Mouse (Mus musculus) hindbrain, embryonic 13.5 days (tissue): ENCODE measurements at regions not wholly inside any gene's neighbourhood (a gene's known extent, or its start where the extent isn't known, plus 50 kb on each side); places are given as distances from the start of the nearest gene placed in this dataset.
"Not testable (repeated sequence)": the region's sequence is repeated elsewhere in the genome, so short reads cannot be mapped to it uniquely, and the experiment has no call there.

Experiments
- ATAC-seq: fragments of 200-750 bp; cut with Nextera tagmentation; 2 replicates; pipeline ENCODE4 v1.8.0; 2017; ENCODE audit warnings: moderate TSS enrichment; ENCODE audit not compliant: low FRiP score
- H3K27ac ChIP-seq: fragments of 300-500 bp; sonication (generic); 2 replicates; pipeline ENCODE4 v1.5.1; 2015; ENCODE audit warnings: inconsistent platforms, mild to moderate bottlenecking, moderate library complexity
- H3K27me3 ChIP-seq: fragments of 300-500 bp; sonication (generic); 2 replicates; pipeline ENCODE4 v1.6.1; 2015; ENCODE audit warnings: mild to moderate bottlenecking, inconsistent platforms
- H3K36me3 ChIP-seq: fragments of 300-500 bp; sonication (generic); 2 replicates; pipeline ENCODE4 v1.6.1; 2015; ENCODE audit warnings: mild to moderate bottlenecking, inconsistent platforms
- H3K4me1 ChIP-seq: fragments of 300-500 bp; sonication (generic); replicated peaks from 2 replicates; pipeline ENCODE4 v1.6.1; 2015; ENCODE audit warnings: inconsistent platforms
- H3K4me2 ChIP-seq: fragments of 300-500 bp; sonication (generic); 2 replicates; pipeline ENCODE4 v1.6.1; 2015; ENCODE audit warnings: inconsistent platforms, mild to moderate bottlenecking, moderate library complexity
- H3K4me3 ChIP-seq: fragments of 300-500 bp; sonication (generic); 2 replicates; pipeline ENCODE4 v1.5.1; 2015; ENCODE audit warnings: mild to moderate bottlenecking, inconsistent platforms
- H3K9ac ChIP-seq: fragments of 300-500 bp; sonication (generic); 2 replicates; pipeline ENCODE4 v1.6.1; 2015; ENCODE audit warnings: mild to moderate bottlenecking, inconsistent platforms
- H3K9me3 ChIP-seq: fragments of 300-500 bp; sonication (generic); 2 replicates; pipeline ENCODE4 v1.6.1; 2016; ENCODE audit warnings: inconsistent platforms
- WGBS: fragments of 180-500 bp; shearing (Covaris S2); methylation state at CpG from one replicate; pipeline ENCODE4 v1.1.7; 2015; 5-methylcytosine and 5-hydroxymethylcytosine counted together

DNA sequence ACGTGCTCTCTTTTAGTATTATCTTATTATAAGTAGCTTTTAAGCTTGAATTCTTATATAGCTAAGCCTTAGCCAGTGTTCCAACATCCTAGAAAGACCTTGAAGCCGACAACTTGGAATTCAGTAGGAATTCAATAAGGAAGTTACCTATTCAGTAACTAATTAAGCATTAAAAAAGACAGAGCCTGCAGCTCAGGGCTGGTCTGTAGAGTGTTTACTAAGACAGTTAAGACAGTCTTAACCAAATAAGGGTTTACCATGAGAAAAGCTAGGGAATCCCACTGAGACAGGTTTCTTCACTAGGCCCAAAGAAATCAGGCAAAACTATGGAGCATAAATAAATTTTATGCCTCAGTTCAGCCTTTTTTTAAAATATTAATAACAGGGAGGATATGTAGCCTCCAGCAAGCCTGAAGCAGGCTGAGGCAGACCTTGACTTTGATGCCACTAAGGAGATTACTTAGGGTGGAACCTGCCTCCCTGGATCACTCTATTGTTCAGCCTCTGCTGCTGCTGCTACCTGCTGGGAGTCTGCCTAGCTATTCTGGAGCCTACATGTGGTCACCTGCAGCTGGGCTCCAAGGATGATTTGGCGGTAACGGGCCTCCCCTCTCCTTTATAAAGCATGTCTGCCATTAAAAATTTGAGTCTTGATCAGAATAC lies 186.5 kb upstream of the Phyhipl start:
- Histone ChIP-seq H3K4me3 (no peak overlapping the region), H3K9ac (no peak overlapping the region), H3K27me3 (no peaks in the 10 kb centered on the region), H3K4me1 (no peaks in the 10 kb centered on the region), H3K27ac (no peak overlapping the region), H3K4me2 (no peak overlapping the region), H3K36me3 (no peaks in the 10 kb centered on the region), H3K9me3 (peaks cover 14% of the 10 kb centered on the region)
- WGBS: 90% methylated on average over 4 of the region's 4 CpGs
- no peak for ATAC-seq

DNA sequence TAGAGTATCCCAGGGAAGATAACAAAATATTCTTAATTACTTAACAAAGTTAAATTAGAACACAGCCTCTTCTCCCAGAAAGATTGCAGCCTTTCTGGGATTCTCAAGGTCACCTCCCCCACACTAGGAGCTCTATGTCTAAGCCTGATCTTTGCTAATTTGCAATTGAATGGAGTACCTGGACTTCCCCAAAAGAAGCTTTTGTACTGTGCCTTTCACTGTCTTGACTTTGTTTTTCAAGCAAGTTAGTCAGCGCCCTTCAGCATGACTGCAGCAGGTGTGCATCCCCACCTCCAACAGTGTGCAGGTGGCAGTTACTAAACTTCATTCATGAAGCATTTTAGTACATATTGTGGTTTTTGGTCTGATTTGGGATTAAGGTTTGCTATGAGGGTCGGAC lies 185.4 kb upstream of the Phyhipl start:
- WGBS: 91% methylated on average over 2 of the region's 2 CpGs

DNA sequence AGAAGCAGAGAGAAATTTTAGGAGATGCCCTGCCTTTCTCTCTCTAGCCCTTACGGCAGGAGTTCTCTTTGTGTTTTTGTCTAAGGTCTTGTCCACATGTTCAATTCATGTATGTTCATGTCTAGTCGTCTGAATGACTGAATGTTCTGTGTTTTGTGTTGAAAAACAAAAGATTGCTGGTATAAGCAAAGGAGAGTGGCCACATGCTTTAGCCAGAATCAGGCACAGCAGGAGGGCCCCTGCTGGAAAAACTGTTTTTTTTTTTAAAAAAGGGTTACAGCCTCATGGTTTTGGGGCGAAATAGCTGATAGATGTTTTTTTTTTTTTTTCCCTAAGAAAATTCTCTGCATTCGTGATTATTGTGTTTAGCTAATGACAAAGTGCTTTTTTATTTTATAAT lies 182.4 kb upstream of the Phyhipl start:
- H3K4me3 ChIP-seq: no peak overlapping the region
- peaks cover 22% of the 10 kb centered on the region for H3K9me3 ChIP-seq
- no peak for ATAC-seq
- no peak overlapping the region for H3K27ac ChIP-seq
- H3K4me1 ChIP-seq: no peaks in the 10 kb centered on the region
- H3K36me3 ChIP-seq: no peaks in the 10 kb centered on the region
- no peak overlapping the region for H3K9ac ChIP-seq
- H3K4me2 ChIP-seq: no peak overlapping the region
- no peaks in the 10 kb centered on the region for H3K27me3 ChIP-seq
- WGBS: 81% methylated on average over 4 of the region's 4 CpGs

More for the DNA sequence above, 185.4 kb upstream of the Phyhipl start:
- H3K4me2 ChIP-seq, H3K27ac ChIP-seq, H3K4me3 ChIP-seq, ATAC-seq, H3K36me3 ChIP-seq, H3K27me3 ChIP-seq, H3K9ac ChIP-seq, H3K4me1 ChIP-seq: not testable (repeated sequence)
- H3K9me3 ChIP-seq: peaks cover 19% of the 10 kb centered on the region

DNA sequence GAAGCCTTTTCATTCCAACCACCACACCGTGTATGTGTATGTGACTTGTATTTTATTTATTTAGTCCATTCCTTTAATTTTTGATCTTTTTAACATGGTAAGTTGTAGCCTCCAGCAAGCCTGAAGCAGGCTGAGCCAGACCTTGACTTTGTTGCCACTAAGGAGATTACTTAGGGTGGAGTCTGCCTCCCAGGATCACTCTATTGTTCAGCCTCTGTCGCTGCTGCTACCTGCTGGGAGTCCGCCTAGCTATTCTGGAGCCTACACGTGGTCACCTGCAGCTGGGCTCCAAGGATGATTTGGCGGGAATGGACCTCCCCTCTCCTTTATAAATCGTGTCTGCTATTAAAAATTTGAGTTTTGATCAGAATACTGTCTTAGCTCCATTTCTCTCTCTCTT lies 181.6 kb upstream of the Phyhipl start:
- H3K4me1 ChIP-seq: 0 out of 2 replicates have a peak, but pooled peaks cover 2% of the 10 kb centered on the region
- H3K4me2 ChIP-seq: no peak overlapping the region
- WGBS: 86% methylated on average over 6 of the region's 6 CpGs
- no peaks in the 10 kb centered on the region for H3K36me3 ChIP-seq
- H3K27me3 ChIP-seq: no peaks in the 10 kb centered on the region
- H3K9ac ChIP-seq: no peak overlapping the region
- no peak overlapping the region for H3K4me3 ChIP-seq
- no peak overlapping the region for H3K27ac ChIP-seq
- ATAC-seq: no peak
- H3K9me3 ChIP-seq: peaks cover 22% of the 10 kb centered on the region

DNA sequence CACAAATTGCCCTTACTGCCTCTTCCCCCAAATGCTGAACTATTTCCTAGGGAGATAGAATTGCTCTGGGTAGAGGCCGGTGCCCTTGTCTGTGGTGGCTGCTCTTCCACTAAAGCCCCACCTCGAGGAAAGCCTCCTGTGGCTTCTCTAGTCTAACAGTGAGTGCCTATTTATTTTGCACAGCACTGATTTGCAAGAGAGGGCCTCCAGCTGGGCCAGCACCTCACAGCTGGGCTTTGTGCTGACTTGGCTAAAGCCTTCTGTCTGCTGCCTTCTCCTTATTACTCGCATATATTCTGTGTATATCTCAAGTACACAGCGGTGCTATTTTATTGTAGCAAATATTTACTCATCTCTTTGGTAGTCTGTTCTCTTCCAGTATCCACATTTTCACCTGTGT lies 176.9 kb upstream of the Phyhipl start:
- Histone ChIP-seq H3K27me3 (no peaks in the 10 kb centered on the region), H3K9ac (no peak overlapping the region), H3K4me2 (no peak overlapping the region), H3K27ac (no peak overlapping the region), H3K9me3 (peaks cover 12% of the 10 kb centered on the region), H3K36me3 (no peaks in the 10 kb centered on the region), H3K4me3 (no peak overlapping the region), H3K4me1 (peaks cover 8% of the 10 kb centered on the region)
- WGBS: 40% methylated on average over 4 of the region's 4 CpGs
- no peak for ATAC-seq

DNA sequence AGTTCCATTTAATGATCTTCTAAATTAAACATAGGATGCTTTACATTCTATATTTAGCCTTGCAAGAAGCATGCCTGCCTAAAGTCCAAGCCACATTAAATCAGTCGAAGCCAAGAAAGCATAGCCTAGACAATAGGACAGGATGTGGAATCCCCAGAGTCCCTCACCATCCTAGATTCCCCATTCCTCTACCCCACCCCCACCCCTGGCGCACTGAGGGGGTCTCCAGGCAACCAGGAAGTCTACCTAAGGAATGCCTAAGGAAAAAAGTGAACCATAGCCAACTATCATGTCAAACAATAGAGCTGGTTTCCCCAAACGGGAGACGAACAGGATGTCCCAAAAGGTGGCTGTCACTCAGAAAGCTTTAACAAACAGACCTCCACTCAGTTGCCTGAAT lies 172.5 kb upstream of the Phyhipl start:
- H3K4me2 ChIP-seq: no peak overlapping the region
- WGBS: 6% methylated on average over 4 of the region's 4 CpGs
- H3K9me3 ChIP-seq: no peaks in the 10 kb centered on the region
- H3K4me1 ChIP-seq: peaks cover 14% of the 10 kb centered on the region
- H3K27ac ChIP-seq: no peak overlapping the region
- H3K27me3 ChIP-seq: no peaks in the 10 kb centered on the region
- ATAC-seq: peak; percentile 76; the same call in 1 of the 2 replicates
- no peak overlapping the region for H3K4me3 ChIP-seq
- H3K9ac ChIP-seq: no peak overlapping the region
- H3K36me3 ChIP-seq: no peaks in the 10 kb centered on the region

DNA sequence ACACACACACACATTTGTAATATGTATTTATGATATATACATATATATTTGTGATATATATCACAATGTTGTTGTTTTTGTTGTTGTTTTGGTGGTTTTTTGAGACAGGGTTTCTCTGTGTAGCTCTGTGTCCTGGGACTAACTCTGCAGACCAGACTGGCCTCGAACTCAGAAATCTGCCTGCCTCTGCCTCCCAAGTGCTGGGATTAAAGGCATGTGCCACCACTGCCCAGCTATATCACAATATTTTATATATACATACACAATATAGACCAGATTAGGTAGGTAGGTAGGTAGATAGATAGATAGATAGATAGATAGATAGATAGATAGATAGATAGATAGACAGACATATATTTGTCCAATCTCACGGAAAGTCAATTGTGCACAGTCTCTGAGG lies 171.8 kb upstream of the Phyhipl start:
- not testable (repeated sequence) for H3K9me3 ChIP-seq, H3K36me3 ChIP-seq, ATAC-seq, H3K27ac ChIP-seq, H3K27me3 ChIP-seq, H3K4me2 ChIP-seq, H3K9ac ChIP-seq, H3K4me3 ChIP-seq
- H3K4me1 ChIP-seq: peaks cover 13% of the 10 kb centered on the region
- 92% methylated on average over 2 of the region's 2 CpGs for WGBS

DNA sequence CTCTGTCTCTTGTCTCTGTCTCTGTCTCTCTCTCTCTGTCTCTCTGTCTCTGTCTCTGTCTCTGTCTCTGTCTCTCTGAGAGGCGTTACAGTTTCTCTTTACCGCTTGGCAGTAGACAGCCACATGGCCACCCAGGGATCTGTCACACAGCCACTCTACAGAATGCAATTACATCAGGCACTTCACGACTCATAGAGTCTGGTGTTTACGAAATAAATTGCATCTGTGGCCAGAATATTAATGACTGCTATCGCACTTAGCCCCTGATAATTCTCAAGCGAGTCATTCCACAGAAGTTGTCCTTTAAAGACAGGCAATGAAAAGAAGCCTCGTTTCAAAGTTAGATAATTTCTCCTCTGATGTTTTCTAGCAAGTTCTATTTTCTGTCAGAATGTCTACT lies 170.9 kb upstream of the Phyhipl start:
- H3K9ac ChIP-seq: no peak overlapping the region
- no peaks in the 10 kb centered on the region for H3K36me3 ChIP-seq
- no peaks in the 10 kb centered on the region for H3K27me3 ChIP-seq
- H3K27ac ChIP-seq: no peak overlapping the region
- WGBS: 48% methylated on average over 7 of the region's 7 CpGs
- no peaks in the 10 kb centered on the region for H3K9me3 ChIP-seq
- H3K4me2 ChIP-seq: no peak overlapping the region
- peak; percentile 71; the same call in 1 of the 2 replicates for ATAC-seq
- no peak overlapping the region for H3K4me3 ChIP-seq
- H3K4me1 ChIP-seq: peaks cover 11% of the 10 kb centered on the region

DNA sequence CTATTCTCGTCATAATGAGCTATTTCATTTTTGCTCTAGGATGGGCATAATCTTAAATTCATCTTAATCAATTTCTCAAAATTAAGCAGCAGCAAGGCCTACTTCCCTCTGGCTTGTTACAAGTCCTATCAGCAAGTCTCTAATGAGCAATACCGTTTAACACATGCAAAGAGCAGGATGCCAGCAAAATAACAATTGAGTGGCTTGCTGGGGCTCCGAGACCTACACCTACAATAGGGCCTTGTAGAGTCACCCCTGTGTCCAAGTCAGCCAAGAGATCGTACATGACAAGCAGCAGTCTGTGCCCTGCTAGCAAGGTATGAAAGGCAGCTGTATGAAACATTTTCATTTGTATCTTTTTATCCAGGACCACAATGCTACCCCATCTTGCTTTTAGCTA lies 169.7 kb upstream of the Phyhipl start:
- H3K4me3 ChIP-seq: no peak overlapping the region
- H3K27ac ChIP-seq: no peak overlapping the region
- no peaks in the 10 kb centered on the region for H3K27me3 ChIP-seq
- 64% methylated on average over 4 of the region's 4 CpGs for WGBS
- H3K4me2 ChIP-seq: no peak overlapping the region
- no peaks in the 10 kb centered on the region for H3K9me3 ChIP-seq
- peaks cover 11% of the 10 kb centered on the region for H3K4me1 ChIP-seq
- no peaks in the 10 kb centered on the region for H3K36me3 ChIP-seq
- no peak for ATAC-seq
- H3K9ac ChIP-seq: no peak overlapping the region

DNA sequence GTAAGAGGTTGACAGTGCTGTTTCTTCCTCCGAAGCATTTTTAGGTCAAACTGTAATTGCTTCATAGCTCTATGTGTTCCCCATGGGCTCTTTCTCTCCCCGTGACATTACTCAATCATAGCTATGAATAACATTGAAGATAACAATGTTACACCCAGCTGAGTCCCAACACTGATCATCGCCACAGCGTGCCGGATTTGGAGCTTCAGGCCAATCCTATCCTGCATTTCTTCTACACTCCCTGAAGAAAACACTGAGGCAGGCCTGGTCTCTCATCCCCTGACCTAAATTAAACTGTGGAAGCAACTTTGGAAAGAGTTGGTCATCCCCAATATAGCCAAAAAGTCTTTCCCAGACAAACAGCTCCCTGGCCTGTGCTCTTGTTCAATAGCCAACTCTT lies 168.7 kb upstream of the Phyhipl start:
- Histone ChIP-seq H3K4me1 (peaks cover 11% of the 10 kb centered on the region), H3K4me3 (no peak overlapping the region), H3K9ac (no peak overlapping the region), H3K36me3 (no peaks in the 10 kb centered on the region), H3K27ac (no peak overlapping the region), H3K4me2 (no peak overlapping the region), H3K27me3 (no peaks in the 10 kb centered on the region), H3K9me3 (no peaks in the 10 kb centered on the region)
- ATAC-seq: no peak
- 70% methylated on average over 5 of the region's 5 CpGs for WGBS

DNA sequence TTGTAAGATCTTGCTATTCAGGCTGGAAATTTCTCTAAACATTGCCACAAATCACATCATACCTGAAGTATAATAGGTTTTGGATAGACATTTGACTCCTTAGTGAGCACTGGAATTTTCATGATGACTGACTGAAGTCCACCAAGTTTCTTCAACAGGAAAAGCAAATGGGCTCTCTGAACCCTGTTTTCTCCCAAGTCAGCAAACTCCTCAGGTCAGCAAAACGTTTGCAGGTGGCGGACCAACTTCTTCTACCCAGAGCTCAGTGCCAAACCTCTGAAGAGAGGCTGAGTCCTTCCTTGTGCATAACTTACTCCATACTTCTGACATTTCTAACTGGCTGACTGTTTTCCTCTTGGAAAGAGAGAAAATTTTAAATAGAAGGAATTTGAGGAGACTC lies 164.2 kb upstream of the Phyhipl start:
- Histone ChIP-seq H3K4me2 (no peak overlapping the region), H3K4me3 (no peak overlapping the region), H3K27me3 (no peaks in the 10 kb centered on the region), H3K9me3 (no peaks in the 10 kb centered on the region), H3K27ac (no peak overlapping the region), H3K9ac (no peak overlapping the region), H3K4me1 (no peaks in the 10 kb centered on the region), H3K36me3 (no peaks in the 10 kb centered on the region)
- ATAC-seq: no peak
- 85% methylated on average over 2 of the region's 2 CpGs for WGBS

DNA sequence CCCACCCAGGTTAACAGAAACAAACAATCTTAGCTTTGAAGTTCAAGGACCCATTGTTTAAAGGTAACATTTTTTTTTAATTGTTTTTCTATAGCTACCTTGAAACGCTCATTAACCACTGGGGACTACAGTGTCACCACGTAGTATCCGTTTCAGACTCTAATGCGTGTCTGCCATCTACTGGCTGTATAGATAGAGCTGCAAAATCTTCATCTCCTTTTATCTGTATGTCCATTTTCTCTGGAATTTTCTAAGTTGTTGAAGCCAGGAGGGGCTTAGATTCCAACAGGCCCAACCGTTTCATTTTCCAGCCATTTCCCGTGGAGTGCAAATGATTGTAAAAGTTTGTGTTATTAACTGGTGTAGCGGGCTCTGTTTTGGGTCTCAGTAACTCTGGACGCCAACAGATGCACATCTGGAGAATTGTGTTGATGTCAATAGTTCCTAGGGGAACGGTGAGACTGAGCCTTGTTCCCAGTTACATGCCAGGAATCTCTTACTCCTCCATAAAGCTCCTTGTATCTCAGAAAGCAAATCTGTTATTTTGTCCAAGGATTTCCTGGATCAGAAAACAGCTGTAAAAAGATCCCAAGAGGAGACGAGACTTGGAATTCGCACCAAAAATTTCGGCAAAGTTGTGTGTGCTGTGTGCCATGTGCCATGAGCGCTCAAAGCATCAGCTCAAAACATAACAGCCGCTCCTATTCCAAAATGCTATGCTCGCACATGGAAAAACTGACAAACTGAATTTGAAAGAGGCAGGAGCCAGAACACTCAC lies 158.8 kb upstream of the Phyhipl start:
- no peak; the same call in 1 of the 2 replicates for ATAC-seq
- no peak overlapping the region for H3K4me2 ChIP-seq
- no peaks in the 10 kb centered on the region for H3K27me3 ChIP-seq
- no peak overlapping the region for H3K9ac ChIP-seq
- WGBS: 65% methylated on average over 15 of the region's 15 CpGs
- no peak overlapping the region for H3K27ac ChIP-seq
- H3K4me1 ChIP-seq: peaks cover 3% of the 10 kb centered on the region; the same call in 1 of the 2 replicates
- H3K9me3 ChIP-seq: no peaks in the 10 kb centered on the region
- H3K36me3 ChIP-seq: no peaks in the 10 kb centered on the region
- H3K4me3 ChIP-seq: no peak overlapping the region

DNA sequence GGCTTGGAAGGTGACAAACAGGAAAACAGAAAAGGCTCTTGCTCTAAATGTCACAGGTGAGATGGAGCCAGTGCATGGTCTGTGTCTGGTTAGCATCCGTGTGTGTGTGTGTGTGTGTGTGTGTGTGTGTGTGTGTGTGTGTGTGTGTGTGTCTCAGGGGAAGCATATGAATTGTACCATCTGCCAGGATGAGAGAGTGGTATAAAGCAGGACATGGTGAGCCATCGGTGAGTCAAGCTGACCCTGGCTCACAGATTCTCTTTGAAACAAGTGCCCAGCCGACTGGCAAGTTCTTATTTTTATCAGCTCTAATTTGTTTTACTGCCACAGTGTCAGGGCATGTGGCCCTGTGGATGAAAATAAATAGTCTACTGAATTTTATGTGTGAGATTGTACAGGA lies 153.6 kb upstream of the Phyhipl start:
- ATAC-seq: peak; percentile 38; the same call in 1 of the 2 replicates
- H3K4me3 ChIP-seq: no peak overlapping the region
- H3K4me2 ChIP-seq: no peak overlapping the region
- no peak overlapping the region for H3K9ac ChIP-seq
- 0 out of 2 replicates have a peak, but pooled peaks cover 5% of the 10 kb centered on the region for H3K9me3 ChIP-seq
- H3K27me3 ChIP-seq: no peaks in the 10 kb centered on the region
- 50% methylated on average over 3 of the region's 3 CpGs for WGBS
- H3K27ac ChIP-seq: no peak overlapping the region
- H3K36me3 ChIP-seq: no peaks in the 10 kb centered on the region
- peaks cover 9% of the 10 kb centered on the region; the same call in 1 of the 2 replicates for H3K4me1 ChIP-seq
